Mouse (Mus musculus) cerebellum, adult 2 months (tissue): ENCODE results near the gene Mob1b.

Source experiments
- CTCF ChIP-seq: fragments of 200-500 bp; IDR thresholded peaks from 2 replicates; pipeline ENCODE4 v1.5.1; 2011; ENCODE audit warnings: low read depth, mild to moderate bottlenecking, control low read depth, low read length, moderate library complexity, borderline replicate concordance; ENCODE audit not compliant: insufficient read depth
- POLR2A ChIP-seq: fragments of 200-500 bp; IDR thresholded peaks from 2 replicates; pipeline ENCODE4 v1.6.1; 2011; ENCODE audit warnings: low read length, control low read depth, borderline replicate concordance; ENCODE audit not compliant: insufficient read depth

DNA sequence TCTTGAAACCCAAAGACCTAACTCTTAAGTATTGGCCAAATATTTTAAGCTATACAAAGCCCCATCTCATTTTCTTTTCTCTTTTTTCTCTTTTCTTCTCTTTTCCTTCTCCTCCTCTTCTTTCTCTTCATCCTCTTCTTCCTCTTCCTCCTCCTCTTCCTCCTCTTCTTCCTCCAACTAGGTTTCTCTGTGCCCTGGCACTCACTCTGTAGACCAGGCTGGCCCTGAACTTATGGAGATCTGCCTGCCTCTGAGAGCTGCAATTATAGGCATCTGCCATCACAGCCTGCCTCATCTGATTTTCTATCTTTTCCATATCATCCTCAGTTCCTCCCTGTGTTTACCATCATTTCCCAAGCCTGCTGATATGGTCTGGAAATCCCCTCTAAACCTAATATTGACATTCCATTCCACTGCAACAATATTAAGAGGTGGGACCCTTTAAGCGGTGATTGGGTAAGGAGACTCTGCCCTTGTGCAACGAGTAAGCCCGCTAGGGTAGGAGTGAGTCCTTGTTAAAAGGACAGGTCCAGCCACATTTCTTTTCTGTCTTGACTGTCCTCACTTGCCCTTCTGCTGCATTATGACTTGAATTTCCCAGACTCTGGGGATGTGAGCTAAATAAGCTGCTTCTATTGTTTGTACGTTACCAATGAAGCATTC, 21.3 kb upstream of the Mob1b start:
- no peak for TF ChIP-seq CTCF
- TF ChIP-seq POLR2A, result no peak
